Mouse (Mus musculus) cerebellum, adult 2 months (tissue): ENCODE data around the gene Kcnma1. TPM values are rescaled to one million over a fixed set of nuclear protein-coding genes. Genes with fewer than 3 reads are reported as not detected.
A peak's percentile ranks its signal among the peaks of the same experiment; 100 is the strongest.

Experiments used
- DNase-seq, 2 experiments: peaks; one replicate each; pipeline ENCODE4 v3.0.0; 2021
- H3K27ac ChIP-seq: fragments of 200-500 bp; 2 replicates; pipeline ENCODE4 v1.5.1; 2012; ENCODE audit warnings: low read length, control low read depth, inconsistent platforms; ENCODE audit not compliant: insufficient read depth
- H3K27me3 ChIP-seq: fragments of 200-500 bp; 2 replicates; pipeline ENCODE4 v1.6.1; 2012; ENCODE audit warnings: inconsistent platforms, mild to moderate bottlenecking, low read length, moderate library complexity; ENCODE audit not compliant: control insufficient read depth, insufficient read depth
- H3K4me1 ChIP-seq: fragments of 200-500 bp; 2 replicates; pipeline ENCODE4 v1.6.1; 2011; ENCODE audit warnings: low read length; ENCODE audit not compliant: control insufficient read depth, insufficient read depth
- H3K4me3 ChIP-seq: fragments of 200-500 bp; replicated peaks from 2 replicates; pipeline ENCODE3; 2011; ENCODE audit warnings: mild to moderate bottlenecking, low read depth, low read length, control low read depth; ENCODE audit not compliant: insufficient read depth
- CTCF ChIP-seq: fragments of 200-500 bp; IDR thresholded peaks from 2 replicates; pipeline ENCODE4 v1.5.1; 2011; ENCODE audit warnings: low read depth, mild to moderate bottlenecking, control low read depth, low read length, moderate library complexity, borderline replicate concordance; ENCODE audit not compliant: insufficient read depth
- POLR2A ChIP-seq: fragments of 200-500 bp; IDR thresholded peaks from 2 replicates; pipeline ENCODE4 v1.6.1; 2011; ENCODE audit warnings: low read length, control low read depth, borderline replicate concordance; ENCODE audit not compliant: insufficient read depth
- WGBS: fragments of 180-500 bp; shearing (Covaris S2); methylation state at CpG from one replicate; pipeline ENCODE4 v1.1.7; 2018; 5-methylcytosine and 5-hydroxymethylcytosine counted together
- polyA plus RNA-seq: library from polyadenylated mRNA; depleted of rRNA; stranded (reverse); fragments of >200 nt; gene quantifications from 2 replicates; pipeline ENCODE4 v1.2.3, GENCODE M21; 2012

Gene Kcnma1
- polyA plus RNA-seq, 1 experiment = 40.4 TPM

DNA sequence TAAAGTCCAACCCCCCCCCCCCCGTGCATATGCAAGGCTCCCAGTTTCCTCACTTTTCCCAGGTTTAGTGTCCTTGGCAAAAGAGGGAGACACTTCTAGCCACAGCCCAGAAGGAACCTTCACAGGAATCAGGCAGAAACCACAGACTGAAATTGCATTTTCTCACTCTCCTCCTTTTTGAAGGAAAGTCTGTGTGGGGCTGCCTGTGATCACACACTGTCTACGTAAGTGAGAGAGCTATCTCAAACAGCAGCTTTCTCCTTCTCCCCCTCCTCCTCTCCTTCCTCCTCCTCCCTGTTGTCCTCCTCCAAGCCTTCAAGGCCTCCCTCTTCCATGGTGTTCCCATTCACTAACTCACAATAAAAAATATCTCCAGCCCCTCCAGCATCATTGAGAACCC, 90.9 kb downstream of the Kcnma1 start:
- WGBS = 69% methylated on average over 2 of the region's 2 CpGs
- TF ChIP-seq CTCF (no peak), POLR2A (no peak)
- H3K4me1 ChIP-seq = no peaks in the 10 kb centered on the region
- no peaks in the 10 kb centered on the region for H3K27me3 ChIP-seq
- H3K27ac ChIP-seq = no peak overlapping the region
- H3K4me3 ChIP-seq = no peak overlapping the region
- DNase-seq = no peak

DNA sequence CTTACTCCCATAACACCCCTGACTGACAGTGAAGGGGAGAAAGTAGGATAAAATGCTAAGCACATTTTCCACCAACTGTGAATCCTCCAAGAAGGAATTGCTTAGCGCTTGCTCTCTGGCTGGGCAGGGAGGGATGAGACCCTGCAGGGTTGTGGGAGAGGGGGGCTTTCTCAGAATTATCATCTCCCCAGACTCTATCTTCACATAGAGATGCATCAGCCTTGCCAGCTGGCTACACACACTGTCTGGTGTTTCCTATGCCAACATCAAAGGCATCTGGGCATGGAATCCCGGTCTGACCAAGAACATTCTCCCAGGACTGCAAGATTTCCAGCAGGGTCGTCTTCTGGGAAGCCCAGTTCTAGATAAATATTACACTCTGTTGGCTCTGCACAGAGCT, 91.5 kb downstream of the Kcnma1 start:
- DNase-seq = no peak
- WGBS = 27% methylated on average over 3 of the region's 3 CpGs

DNA sequence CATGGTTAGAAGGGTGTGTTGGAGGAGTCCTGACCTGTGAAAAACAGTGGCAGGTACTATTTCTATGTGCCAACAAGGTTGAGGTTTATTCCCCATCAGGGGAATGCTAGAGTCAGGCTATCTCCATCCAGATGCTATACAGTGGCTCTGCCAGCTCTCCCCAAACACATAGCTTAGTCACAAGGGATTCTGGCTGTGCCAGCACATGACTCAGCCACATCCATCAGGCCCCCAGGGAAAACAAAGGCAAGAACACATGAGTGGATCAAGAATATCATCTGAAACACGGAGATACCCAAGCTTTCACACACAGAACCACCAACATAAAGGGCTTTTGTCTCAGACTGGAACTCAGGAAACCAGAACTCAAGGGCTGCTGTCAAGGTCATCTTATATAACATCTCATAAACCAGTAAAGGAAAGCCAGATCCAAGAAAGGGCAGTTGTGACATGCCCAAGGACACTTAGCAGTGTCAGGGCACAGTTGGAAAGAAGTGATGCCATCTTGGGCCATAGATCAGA, 103.1 kb downstream of the Kcnma1 start:
- DNase-seq = peak in 1 of 2 experiments; percentile 11

More for the DNA sequence above, 91.5 kb downstream of the Kcnma1 start:
- Histone ChIP-seq H3K27ac (no peak overlapping the region), H3K4me1 (no peaks in the 10 kb centered on the region), H3K27me3 (no peaks in the 10 kb centered on the region), H3K4me3 (no peak overlapping the region)
- no peak for TF ChIP-seq POLR2A
- no peak for TF ChIP-seq CTCF

DNA sequence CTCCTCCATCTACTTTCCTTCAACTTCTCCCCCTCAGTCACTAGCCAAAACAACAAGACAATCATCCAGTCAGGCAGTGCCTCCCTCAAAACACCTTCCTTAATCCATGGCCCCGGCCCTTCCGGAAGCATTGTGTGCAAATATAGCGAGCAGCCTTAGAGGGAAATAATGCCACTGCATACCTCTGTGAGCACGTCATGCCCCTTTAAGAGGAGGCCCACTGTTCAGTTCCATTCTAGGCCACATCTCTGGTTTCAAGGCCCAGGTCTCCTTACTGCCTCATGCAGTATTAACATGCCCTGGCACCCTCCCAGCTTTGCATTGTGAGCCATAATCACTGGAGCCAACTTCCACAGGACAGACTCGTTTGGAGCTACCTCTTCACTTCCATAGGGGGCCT, 105.7 kb downstream of the Kcnma1 start:
- no peak overlapping the region for H3K27ac ChIP-seq
- TF ChIP-seq CTCF = no peak
- 76% methylated on average over 5 of the region's 5 CpGs for WGBS
- no peak overlapping the region for H3K4me3 ChIP-seq
- H3K27me3 ChIP-seq = no peaks in the 10 kb centered on the region; the same call in 1 of the 2 replicates
- DNase-seq = no peak
- H3K4me1 ChIP-seq = no peaks in the 10 kb centered on the region

More for the DNA sequence above, 103.1 kb downstream of the Kcnma1 start:
- 58% methylated on average over 1 of the region's 1 CpGs for WGBS
- TF ChIP-seq POLR2A = no peak
- TF ChIP-seq CTCF = no peak
- no peak overlapping the region for H3K4me3 ChIP-seq
- no peaks in the 10 kb centered on the region; the same call in 1 of the 2 replicates for H3K27me3 ChIP-seq
- H3K27ac ChIP-seq = no peak overlapping the region
- no peaks in the 10 kb centered on the region for H3K4me1 ChIP-seq

DNA sequence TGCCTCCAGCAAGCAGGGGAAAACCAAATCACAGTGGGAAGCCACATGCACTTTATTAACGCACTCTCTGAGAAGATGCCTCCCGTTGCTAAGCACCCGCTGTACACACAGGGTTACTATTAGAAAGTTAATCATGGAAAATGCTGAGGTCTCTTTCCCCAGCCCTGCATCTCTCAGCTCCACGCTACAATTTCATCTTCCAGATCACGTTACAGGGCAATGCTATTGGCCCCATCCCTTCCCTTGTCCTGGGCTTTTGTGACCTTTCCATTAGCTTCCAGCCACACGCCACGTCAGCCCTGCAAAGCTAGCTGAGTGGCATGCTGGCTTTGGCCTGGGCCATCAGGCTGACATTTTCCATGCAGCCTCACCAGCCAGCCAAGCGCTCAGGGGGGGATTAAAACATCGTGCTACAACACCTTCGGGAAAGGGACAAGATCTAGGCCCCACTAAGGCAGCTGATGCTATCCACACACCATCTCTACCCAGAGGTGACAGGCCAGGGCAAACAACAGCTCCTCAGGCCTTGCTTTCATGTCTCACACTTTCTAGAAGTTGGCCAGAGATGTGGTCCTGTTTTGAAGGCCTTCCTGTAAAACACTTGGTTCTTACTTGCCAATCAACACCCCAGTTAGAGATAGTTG, 111.5 kb downstream of the Kcnma1 start:
- DNase-seq = no peak
- 37% methylated on average over 10 of the region's 10 CpGs for WGBS
- no peaks in the 10 kb centered on the region for H3K27me3 ChIP-seq
- H3K4me3 ChIP-seq = no peak overlapping the region
- TF ChIP-seq POLR2A (no peak), CTCF (no peak)
- H3K27ac ChIP-seq = no peak overlapping the region
- H3K4me1 ChIP-seq = no peaks in the 10 kb centered on the region

DNA sequence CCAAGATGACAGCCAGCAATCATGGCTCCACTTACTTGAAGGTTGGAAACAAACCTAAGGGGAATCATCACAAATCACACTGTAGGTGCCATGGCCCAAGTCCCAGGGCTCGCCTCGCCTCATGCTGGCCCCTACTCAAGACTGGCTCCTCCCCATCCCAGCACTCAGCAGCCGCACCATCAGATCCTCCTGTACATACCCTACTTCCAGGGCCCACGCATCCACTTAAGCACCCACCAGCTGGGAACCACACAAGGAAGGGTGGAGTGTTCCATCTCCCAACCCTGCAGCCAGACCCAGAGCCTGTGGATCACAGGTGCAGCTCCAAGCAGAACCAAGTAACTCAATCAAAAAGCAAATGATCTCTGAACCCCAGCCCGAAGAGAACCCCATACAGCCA, 114.8 kb downstream of the Kcnma1 start:
- TF ChIP-seq POLR2A (no peak), CTCF (no peak)
- Histone ChIP-seq H3K27ac (no peak overlapping the region), H3K4me3 (no peak overlapping the region), H3K4me1 (peaks cover 3% of the 10 kb centered on the region; the same call in 1 of the 2 replicates), H3K27me3 (no peaks in the 10 kb centered on the region; the same call in 1 of the 2 replicates)
- DNase-seq = no peak
- WGBS = 82% methylated on average over 5 of the region's 5 CpGs

DNA sequence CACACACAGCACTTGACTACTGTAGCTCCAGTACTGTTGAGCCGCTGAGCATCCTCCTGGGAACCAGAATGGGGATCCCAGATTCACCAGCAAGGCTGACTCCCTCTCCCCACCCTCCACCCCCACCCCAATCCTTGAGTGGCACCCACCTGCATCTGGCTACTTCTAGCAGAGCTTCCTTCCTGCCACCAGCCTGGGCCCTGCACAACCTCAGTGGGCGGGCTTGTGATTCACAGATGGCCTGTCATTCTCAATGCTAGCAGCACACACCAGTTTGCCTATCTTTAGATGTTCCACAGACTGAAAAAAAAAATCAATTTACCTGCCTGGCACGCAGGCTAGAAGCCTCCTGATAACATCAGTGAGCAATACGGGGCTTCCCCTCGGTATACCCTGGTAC, 116.5 kb downstream of the Kcnma1 start:
- Histone ChIP-seq H3K4me3 (no peak overlapping the region), H3K4me1 (peaks cover 3% of the 10 kb centered on the region; the same call in 1 of the 2 replicates), H3K27ac (no peak overlapping the region), H3K27me3 (no peaks in the 10 kb centered on the region; the same call in 1 of the 2 replicates)
- 79% methylated on average over 5 of the region's 5 CpGs for WGBS
- DNase-seq = no peak
- TF ChIP-seq CTCF (no peak), POLR2A (no peak)

DNA sequence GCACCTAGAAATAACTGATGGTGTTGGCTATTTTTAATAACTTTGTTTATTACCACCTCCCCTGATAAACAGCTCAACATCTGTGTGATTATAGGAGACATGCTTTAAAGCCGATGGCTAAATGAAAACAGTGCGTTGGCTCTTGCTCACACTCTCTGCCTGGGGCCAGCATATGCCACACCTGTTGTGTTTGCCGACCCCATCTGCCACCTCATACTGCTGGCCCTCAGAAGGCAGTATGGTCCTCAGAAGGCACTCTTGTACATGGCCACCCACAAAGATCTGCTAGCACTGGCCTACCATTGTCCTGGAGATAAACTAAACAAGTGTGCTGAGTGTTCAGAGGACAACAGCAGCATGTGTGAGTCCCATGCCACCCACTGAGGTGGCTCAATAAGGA, 118.3 kb downstream of the Kcnma1 start:
- no peak for DNase-seq
- Histone ChIP-seq H3K4me1 (peaks cover 3% of the 10 kb centered on the region; the same call in 1 of the 2 replicates), H3K4me3 (no peak overlapping the region), H3K27me3 (no peaks in the 10 kb centered on the region; the same call in 1 of the 2 replicates), H3K27ac (no peak overlapping the region)
- TF ChIP-seq CTCF = no peak
- no peak for TF ChIP-seq POLR2A
- 19% methylated on average over 3 of the region's 3 CpGs for WGBS
